Mouse (Mus musculus) intestine, embryonic 14.5 days (tissue): ENCODE results near the gene Fam189b. TPM values are rescaled to one million over a fixed set of nuclear protein-coding genes. Genes with fewer than 3 reads are reported as not detected.

Source experiments
- ATAC-seq: fragments of 200-750 bp; cut with Nextera tagmentation; replicated peaks from 2 replicates; pipeline ENCODE4 v1.8.0; 2017; ENCODE audit warnings: low read depth, moderate number of reproducible peaks, moderate TSS enrichment, moderate library complexity; ENCODE audit not compliant: low FRiP score, low TSS enrichment
- DNase-seq: peaks from one replicate; pipeline ENCODE4 v3.0.0-alpha.2; 2018; ENCODE audit warnings: low spot score
- H3K27ac ChIP-seq: fragments of 300-500 bp; sonication (generic); 2 replicates; pipeline ENCODE4 v1.5.1; 2014; ENCODE audit warnings: low read depth, mild to moderate bottlenecking, control low read depth
- H3K27me3 ChIP-seq: fragments of 300-500 bp; sonication (generic); replicated peaks from 2 replicates; pipeline ENCODE4 v1.6.1; 2014; ENCODE audit warnings: low read length, control low read depth; ENCODE audit not compliant: control insufficient read depth, insufficient read depth
- H3K36me3 ChIP-seq: fragments of 300-500 bp; sonication (generic); 2 replicates; pipeline ENCODE4 v1.6.1; 2014; ENCODE audit warnings: low read length, control low read depth; ENCODE audit not compliant: control insufficient read depth, insufficient read depth
- H3K4me1 ChIP-seq: fragments of 300-500 bp; sonication (generic); replicated peaks from 2 replicates; pipeline ENCODE4 v1.6.1; 2014; ENCODE audit warnings: low read length, control low read depth, mixed read lengths; ENCODE audit not compliant: control insufficient read depth, insufficient read depth
- H3K4me2 ChIP-seq: fragments of 300-500 bp; sonication (generic); 2 replicates; pipeline ENCODE4 v1.6.1; 2014; ENCODE audit warnings: low read length
- H3K4me3 ChIP-seq: fragments of 300-500 bp; sonication (generic); 2 replicates; pipeline ENCODE4 v1.5.1; 2014; ENCODE audit warnings: low read depth, low read length, control low read depth, mixed read lengths
- H3K9ac ChIP-seq: fragments of 300-500 bp; sonication (generic); 2 replicates; pipeline ENCODE4 v1.6.1; 2014; ENCODE audit warnings: mild to moderate bottlenecking, low read length
- H3K9me3 ChIP-seq: fragments of 300-500 bp; sonication (generic); 2 replicates; pipeline ENCODE4 v1.6.1; 2016; ENCODE audit warnings: low read length, control low read depth; ENCODE audit not compliant: control insufficient read depth
- WGBS: fragments of 180-500 bp; shearing (Covaris S2); extraction: QIAGEN DNeasy Blood & Tissue Kit; methylation state at CpG from one replicate; pipeline ENCODE4 v1.1.7; 2014; 5-methylcytosine and 5-hydroxymethylcytosine counted together
- polyA plus RNA-seq: library from polyadenylated mRNA; unstranded; fragments of >200 nt; fragmentation: Nextera tagmentation; extraction: Ambion mirVana; gene quantifications from 2 replicates; pipeline ENCODE4 v1.2.1, GENCODE M21; 2014

Gene Fam189b
- polyA plus RNA-seq, 1 experiment from 2014 or later: 29.3 TPM

DNA sequence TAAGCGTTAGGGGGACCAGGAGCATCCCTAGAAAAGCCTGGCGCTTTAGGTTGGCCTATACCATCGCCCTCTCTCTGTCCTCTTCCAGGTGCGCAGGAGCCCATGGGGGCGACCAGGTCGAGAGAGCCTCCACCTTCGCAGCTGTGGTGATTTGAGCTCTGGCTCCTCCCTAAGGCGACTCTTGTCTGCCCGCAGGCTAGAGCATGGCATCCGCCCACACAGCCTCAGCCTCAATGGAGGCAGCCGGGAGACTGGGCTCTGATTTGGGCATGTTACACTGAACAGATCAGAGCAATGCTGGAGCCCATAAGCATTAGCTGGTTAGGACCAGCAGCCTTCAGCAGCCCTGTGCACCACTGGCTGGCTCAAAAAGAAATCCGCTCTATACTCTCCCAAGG, 5.5 kb downstream of the Fam189b start:
- Histone ChIP-seq H3K27me3 (no peaks in the 10 kb centered on the region), H3K4me3 (no peak overlapping the region), H3K9me3 (no peaks in the 10 kb centered on the region), H3K9ac (no peak overlapping the region), H3K27ac (no peak overlapping the region), H3K36me3 (peaks cover 7% of the 10 kb centered on the region; the same call in 1 of the 2 replicates), H3K4me2 (no peak overlapping the region), H3K4me1 (peaks cover 15% of the 10 kb centered on the region)
- ATAC-seq (no peak), DNase-seq (no peak)
- WGBS: 74% methylated on average over 12 of the region's 12 CpGs

- H3K27ac ChIP-seq: no peak overlapping the region
- H3K27me3 ChIP-seq: no peaks in the 10 kb centered on the region
- no peaks in the 10 kb centered on the region for H3K4me1 ChIP-seq
- no peak for DNase-seq
- no peak overlapping the region for H3K4me3 ChIP-seq
- WGBS: 78% methylated on average over 8 of the region's 8 CpGs
- no peak overlapping the region for H3K4me2 ChIP-seq
- H3K36me3 ChIP-seq: peaks cover 7% of the 10 kb centered on the region; the same call in 1 of the 2 replicates
- ATAC-seq: no peak
- H3K9me3 ChIP-seq: no peaks in the 10 kb centered on the region
- no peak overlapping the region for H3K9ac ChIP-seq
Measured at GRCm38 (mm10) chr3:89190436-89190835, 7.5 kb downstream of the Fam189b start.

DNA sequence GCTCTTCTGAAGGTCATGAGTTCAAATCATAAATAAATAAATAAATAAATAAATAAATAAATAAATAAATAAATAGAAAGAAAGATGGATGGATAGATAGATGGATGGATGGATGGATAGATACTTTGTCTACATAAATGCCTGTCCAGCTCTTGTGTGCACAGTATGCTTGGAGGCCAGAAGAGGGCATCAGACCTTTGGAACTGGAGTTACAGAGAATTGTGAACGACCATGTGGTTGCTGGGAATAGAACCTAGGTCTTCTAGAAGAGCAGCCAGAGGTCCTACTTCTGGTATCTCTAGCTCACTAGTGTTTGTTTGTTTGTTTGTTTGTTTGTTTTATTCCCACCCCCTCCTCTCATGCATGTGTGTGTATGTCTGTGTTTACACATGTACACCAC, 10.4 kb downstream of the Fam189b start:
- Histone ChIP-seq H3K27ac (no peak overlapping the region), H3K36me3 (no peaks in the 10 kb centered on the region; the same call in 1 of the 2 replicates), H3K4me2 (no peak overlapping the region), H3K4me3 (no peak overlapping the region), H3K9ac (no peak overlapping the region), H3K9me3 (no peaks in the 10 kb centered on the region), H3K4me1 (peaks cover 6% of the 10 kb centered on the region; the same call in 1 of the 2 replicates), H3K27me3 (no peaks in the 10 kb centered on the region)
- no peak for DNase-seq
- WGBS: 75% methylated on average over 1 of the region's 1 CpGs
- ATAC-seq: no peak

DNA sequence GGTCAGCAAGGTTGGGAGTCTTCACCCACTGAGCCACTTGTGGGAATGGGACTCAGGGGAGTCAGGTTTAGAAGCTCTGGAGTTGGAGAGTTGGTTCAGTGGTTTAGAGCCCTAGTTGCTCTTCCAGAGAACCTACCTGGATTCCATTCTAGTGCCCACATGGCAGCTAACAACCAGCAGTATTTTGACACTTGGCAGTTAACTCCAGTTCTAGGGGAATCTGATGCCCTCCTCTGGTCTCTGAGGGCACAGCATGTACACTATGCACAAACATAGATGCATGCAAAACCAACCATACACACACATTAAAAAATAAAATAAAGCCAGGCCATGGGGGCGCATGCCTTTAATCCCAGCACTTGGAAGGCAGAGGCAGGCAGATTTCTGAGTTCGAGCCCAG, 10.9 kb downstream of the Fam189b start:
- no peaks in the 10 kb centered on the region for H3K9me3 ChIP-seq
- WGBS: 83% methylated on average over 2 of the region's 2 CpGs
- H3K27me3 ChIP-seq: no peaks in the 10 kb centered on the region
- H3K9ac ChIP-seq: no peak overlapping the region
- ATAC-seq (no peak), DNase-seq (no peak)
- no peaks in the 10 kb centered on the region for H3K36me3 ChIP-seq
- H3K4me3 ChIP-seq: no peak overlapping the region
- H3K27ac ChIP-seq: no peak overlapping the region
- H3K4me1 ChIP-seq: peaks cover 6% of the 10 kb centered on the region; the same call in 1 of the 2 replicates
- no peak overlapping the region for H3K4me2 ChIP-seq

DNA sequence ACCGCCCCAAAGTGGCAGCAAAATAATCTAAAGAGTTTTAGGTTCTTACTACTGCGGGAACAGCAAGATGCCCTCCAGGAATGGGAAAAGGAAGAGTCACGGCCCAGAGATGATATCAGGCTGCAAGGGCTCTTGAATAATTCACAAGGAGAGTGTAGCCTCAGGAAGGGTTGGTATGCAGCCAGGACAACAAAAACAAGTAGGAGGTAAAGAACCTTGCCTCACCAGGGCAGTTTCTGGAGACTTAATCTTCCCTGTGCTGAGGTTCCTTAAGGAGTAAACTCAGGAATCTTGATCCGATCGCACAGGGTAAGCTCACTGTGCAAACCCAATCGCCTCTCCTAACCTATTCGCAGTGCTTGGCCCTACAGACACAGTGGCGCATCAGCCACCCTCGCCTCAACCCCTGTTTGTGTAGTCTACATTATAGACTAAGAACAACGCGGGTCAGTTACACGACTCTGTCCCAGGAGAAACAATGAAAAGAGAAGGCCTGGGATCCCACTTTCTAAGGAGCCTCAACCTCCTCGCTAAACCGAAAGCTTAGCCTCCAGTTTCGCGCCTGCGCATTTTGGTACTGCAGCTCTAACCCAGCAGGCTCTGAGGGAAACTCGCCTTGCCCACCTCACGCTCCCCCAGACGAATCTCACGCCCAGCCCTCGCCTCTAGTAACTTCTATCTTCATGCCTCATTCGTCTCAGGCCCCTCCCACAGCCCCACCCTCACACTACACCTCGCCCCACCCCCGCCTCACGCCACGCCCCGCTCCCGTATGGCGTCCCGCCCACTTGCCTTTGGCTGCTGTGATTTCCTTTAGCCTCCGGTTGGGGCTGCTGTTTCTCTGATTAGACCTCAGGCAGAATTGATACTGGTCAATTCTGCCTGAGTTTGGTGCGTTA, 13.3 kb downstream of the Fam189b start:
- Histone ChIP-seq H3K4me1 (peaks cover 6% of the 10 kb centered on the region; the same call in 1 of the 2 replicates), H3K9ac (peak overlapping the region; percentile 63), H3K9me3 (no peaks in the 10 kb centered on the region), H3K27me3 (no peaks in the 10 kb centered on the region), H3K27ac (peak overlapping the region; percentile 85), H3K36me3 (no peaks in the 10 kb centered on the region), H3K4me2 (peak overlapping the region; percentile 69), H3K4me3 (peak overlapping the region; percentile 42)
- ATAC-seq (peak; percentile 98), DNase-seq (peak; percentile 92)
- WGBS: 8% methylated on average over 33 of the region's 33 CpGs

GRCm38 (mm10) chr3:89199839-89200238, 16.9 kb downstream of the Fam189b start:
- Histone ChIP-seq H3K27ac (no peak overlapping the region), H3K4me2 (no peak overlapping the region), H3K9ac (no peak overlapping the region), H3K4me3 (no peak overlapping the region), H3K4me1 (peaks cover 10% of the 10 kb centered on the region), H3K36me3 (peaks cover 7% of the 10 kb centered on the region; the same call in 1 of the 2 replicates), H3K9me3 (no peaks in the 10 kb centered on the region), H3K27me3 (no peaks in the 10 kb centered on the region)
- DNase-seq (no peak), ATAC-seq (no peak)
- 73% methylated on average over 3 of the region's 3 CpGs for WGBS

DNA sequence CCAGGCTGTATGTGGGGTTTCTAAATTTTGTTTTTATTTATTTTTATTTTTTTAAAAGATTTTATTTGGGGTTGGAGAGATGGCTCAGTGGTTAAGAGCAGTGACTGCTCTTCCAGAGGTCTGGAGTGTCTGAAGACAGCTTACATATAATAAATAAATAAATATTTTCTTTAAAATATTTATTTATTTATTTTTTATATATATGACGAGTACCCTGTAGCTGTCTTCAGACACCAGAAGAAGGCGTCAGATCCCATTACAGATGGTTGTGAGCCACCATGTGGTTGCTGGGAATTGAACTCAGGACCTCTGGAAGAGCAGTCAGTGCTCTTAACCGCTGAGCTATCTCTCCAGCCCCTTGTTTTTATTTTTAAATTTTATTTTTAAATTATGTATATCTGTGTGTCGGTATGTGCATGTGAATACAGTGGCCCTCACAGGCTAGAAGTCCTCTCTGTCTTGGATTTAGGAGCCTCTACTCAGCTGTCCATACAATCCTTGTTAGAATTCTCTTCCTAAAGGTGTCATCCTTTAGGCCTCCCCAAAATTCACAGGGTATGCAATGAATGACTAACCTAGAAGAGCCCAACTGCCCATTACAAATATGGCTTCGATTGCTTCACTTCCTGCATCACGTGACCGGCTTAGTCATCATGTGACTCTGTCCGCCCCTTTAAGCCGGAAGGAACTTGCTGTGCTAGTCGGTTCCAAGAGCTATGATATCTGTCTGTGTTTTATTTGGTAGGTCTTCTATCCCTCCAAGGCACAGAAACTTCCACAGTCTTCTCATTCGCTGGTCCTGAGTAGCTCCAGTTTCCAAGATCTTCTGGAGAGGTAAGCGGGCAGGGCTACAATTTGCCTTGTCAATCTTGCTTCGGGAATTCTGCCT, 19.6 kb downstream of the Fam189b start, which contains the start of gene Gba:
Gene Gba (plus strand): TSS at position 676 of the 889 bp plus-strand sequence.
- 23% methylated on average over 13 of the region's 13 CpGs for WGBS
- H3K36me3 ChIP-seq: peaks cover 32% of the 10 kb centered on the region
- H3K4me1 ChIP-seq: peaks cover 4% of the 10 kb centered on the region
- peak; percentile 92 for DNase-seq
- H3K27ac ChIP-seq: no peak within 1 kb of the TSS
- H3K4me3 ChIP-seq: peak within 1 kb of the TSS; percentile 67
- peak within 1 kb of the TSS; percentile 68 for H3K4me2 ChIP-seq
- ATAC-seq: peak; percentile 92
- H3K9ac ChIP-seq: peak within 1 kb of the TSS; percentile 49
- H3K27me3 ChIP-seq: no peaks in the 10 kb centered on the region
- H3K9me3 ChIP-seq: no peaks in the 10 kb centered on the region

GRCm38 (mm10) chr3:89203142-89203514, 20.2 kb downstream of the Fam189b start:
- H3K4me2 ChIP-seq: peak overlapping the region; percentile 68
- peaks cover 38% of the 10 kb centered on the region for H3K36me3 ChIP-seq
- H3K4me3 ChIP-seq: peak overlapping the region; percentile 67
- 31% methylated on average over 5 of the region's 5 CpGs for WGBS
- no peak overlapping the region for H3K27ac ChIP-seq
- ATAC-seq: peak; percentile 14; the same call in 1 of the 2 replicates
- peaks cover 4% of the 10 kb centered on the region for H3K4me1 ChIP-seq
- H3K27me3 ChIP-seq: no peaks in the 10 kb centered on the region
- peak overlapping the region; percentile 49 for H3K9ac ChIP-seq
- H3K9me3 ChIP-seq: no peaks in the 10 kb centered on the region
- no peak for DNase-seq
